Mouse (Mus musculus): ENCODE measurements around the gene Wnt10b.

Wnt10b gene

GRCm38 (mm10) chr15:98733976-98734566 is 43.9 kb downstream of the Wnt10b start:
- intact Hi-C loops (cut with DNase I), result no loop called here

- intact Hi-C loops (cut with DNase I), result no loop called here
These were observed 44.6 kb downstream of the Wnt10b start for GRCm38 (mm10) chr15:98733370-98733769.

GRCm38 (mm10) chr15:98732006-98732531 is 45.9 kb downstream of the Wnt10b start:
- intact Hi-C loops (cut with DNase I), result no loop called here

- intact Hi-C loops (cut with DNase I), result no loop called here
These were observed 47.2 kb downstream of the Wnt10b start for GRCm38 (mm10) chr15:98730790-98731189.

- intact Hi-C loops (cut with DNase I), result loop anchor here (5.0 kb wide), 1 partner anchor 62 kb away; no protein-coding TSS in a partner anchor
These were observed 48.0 kb downstream of the Wnt10b start for GRCm38 (mm10) chr15:98729791-98730545.

GRCm38 (mm10) chr15:98728366-98728765 is 49.6 kb downstream of the Wnt10b start:
- intact Hi-C loops (cut with DNase I), result loop anchor here (5.0 kb wide), 1 partner anchor 64 kb away; no protein-coding TSS in a partner anchor

- intact Hi-C loops (cut with DNase I), result loop anchor here (5.0 kb wide), 1 partner anchor 65 kb away; no protein-coding TSS in a partner anchor
These were observed 50.3 kb downstream of the Wnt10b start, which contains the start of gene Fkbp11 for GRCm38 (mm10) chr15:98727443-98728321. TSS of gene Fkbp11 (minus strand) at chr15:98728198.

- intact Hi-C loops (cut with DNase I), result loop anchor here (5.0 kb wide), 1 partner anchor 66 kb away; no protein-coding TSS in a partner anchor
These were observed 51.2 kb downstream of the Wnt10b start for GRCm38 (mm10) chr15:98726746-98727145.

- intact Hi-C loops (cut with DNase I), result loop anchor here (5.0 kb wide), 1 partner anchor 66 kb away; no protein-coding TSS in a partner anchor
These were observed 51.9 kb downstream of the Wnt10b start for GRCm38 (mm10) chr15:98726079-98726478.

GRCm38 (mm10) chr15:98724441-98724840 is 53.5 kb downstream of the Wnt10b start:
- intact Hi-C loops (cut with DNase I), result no loop called here

- intact Hi-C loops (cut with DNase I), result no loop called here
These were observed 55.1 kb downstream of the Wnt10b start for GRCm38 (mm10) chr15:98722854-98723253.

- intact Hi-C loops (cut with DNase I), result no loop called here
These were observed 55.8 kb downstream of the Wnt10b start for GRCm38 (mm10) chr15:98722191-98722590.
